Mouse (Mus musculus): ENCODE data around the gene Eef1g.
A peak's percentile ranks its signal among the peaks of the same experiment; 100 is the strongest.
"Not testable (repeated sequence)": the region's sequence is repeated elsewhere in the genome, so short reads cannot be mapped to it uniquely, and the experiment has no call there.

The Eef1g gene

DNA sequence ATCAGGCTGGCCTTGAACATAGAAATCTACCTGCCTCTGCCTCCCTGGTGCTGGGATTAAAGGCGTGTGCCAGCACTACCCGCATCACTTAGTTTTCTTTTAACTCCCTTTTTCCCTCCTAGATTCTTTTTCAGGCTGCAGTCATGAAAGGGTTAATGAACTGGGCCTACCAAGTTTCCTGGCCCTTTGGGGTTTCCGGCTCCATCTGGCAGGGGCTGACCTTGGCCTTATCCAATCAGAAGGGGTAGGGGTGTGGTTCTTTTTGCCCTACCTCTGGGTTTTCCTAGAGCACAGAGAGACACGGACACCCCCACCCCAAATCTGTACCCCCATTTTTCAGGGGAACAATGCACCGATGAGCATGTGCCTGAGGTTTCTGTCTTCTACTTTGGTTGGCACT, 22.1 kb upstream of the Eef1g start:
- DNase-seq (ENCODE audit: low spot score in 2 of 2): peak; percentile 48 to 83

DNA sequence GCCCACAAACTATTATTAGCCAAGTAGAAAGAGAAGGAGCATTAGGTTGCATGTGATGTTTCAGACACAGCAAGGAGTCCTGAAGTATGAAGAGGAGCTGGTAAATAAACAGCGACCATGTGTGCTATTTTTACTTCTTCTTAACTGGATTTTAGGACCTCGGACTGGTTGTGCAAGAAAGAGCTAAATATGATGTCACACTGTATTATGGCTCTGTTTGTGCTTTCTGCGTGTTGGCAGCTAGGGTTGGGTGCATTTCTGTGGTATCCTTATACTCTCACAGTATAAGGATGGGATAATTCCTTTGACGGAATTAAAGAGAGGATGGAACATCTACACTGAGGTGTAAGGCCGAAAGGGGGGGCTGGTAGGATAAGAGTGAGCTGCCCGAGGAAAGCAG, 21.6 kb upstream of the Eef1g start:
- no peak for DNase-seq (ENCODE audit: low spot score in 2 of 2)

DNA sequence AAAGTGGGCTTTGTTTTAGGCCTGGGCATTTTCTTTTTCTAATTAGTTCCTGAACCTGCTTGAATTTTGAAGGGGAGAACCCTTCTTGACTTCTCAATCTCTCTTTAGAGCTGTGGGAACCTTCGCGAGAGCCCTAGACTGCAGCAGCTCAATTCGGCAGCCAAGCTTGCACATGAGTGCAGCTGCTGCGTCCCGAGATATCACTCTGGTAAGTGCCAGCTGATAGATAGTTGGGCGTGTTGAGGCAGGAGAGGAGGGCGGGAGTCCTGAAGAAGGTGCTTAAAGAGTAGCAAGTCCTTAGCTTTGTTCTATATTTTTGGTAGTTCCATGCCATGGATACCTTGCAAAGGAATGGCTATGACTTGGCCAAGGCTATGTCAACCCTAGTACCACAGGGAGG, 19.9 kb upstream of the Eef1g start:
- no peak for DNase-seq (ENCODE audit: low spot score in 2 of 2)

DNA sequence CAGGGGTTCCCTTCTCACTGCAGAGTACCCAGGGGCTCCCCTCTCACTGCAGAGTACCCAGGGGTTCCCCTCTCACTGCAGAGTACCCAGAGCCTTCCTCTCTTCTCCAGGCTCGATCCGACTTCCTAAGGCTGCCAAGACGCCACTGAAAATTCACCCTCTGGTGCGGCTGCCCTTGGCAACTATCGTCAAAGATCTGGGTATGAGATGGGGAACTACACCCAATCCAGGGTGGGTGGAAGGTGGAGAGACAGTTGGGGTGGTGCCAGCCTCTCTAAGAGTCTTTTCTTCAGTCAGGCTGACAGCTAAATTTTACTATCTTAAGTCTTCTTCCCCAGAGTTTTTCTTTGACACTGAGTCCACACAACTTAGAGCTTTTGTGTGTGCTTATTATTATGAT, 16.7 kb upstream of the Eef1g start:
- no peak for DNase-seq (ENCODE audit: low spot score in 2 of 2)

DNA sequence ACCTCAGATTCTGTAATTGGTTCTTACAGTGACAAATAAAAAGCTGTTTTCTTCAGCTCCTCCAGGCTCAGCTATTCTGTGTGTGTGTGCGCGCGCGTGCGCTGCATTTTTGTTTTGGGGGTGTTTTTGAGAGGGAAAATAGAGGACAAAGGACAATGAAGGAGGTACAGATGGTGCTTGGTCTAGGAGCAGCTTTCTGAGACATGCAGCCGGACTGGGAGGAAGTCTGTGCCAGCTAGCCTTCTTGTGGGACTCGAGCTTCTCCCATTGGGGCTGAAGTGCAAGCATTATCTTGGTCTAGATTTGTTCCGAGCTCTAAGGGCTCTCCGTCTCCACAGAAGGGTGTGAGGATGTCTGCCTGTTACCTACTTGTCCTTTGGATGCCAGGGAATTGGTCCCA, 14.6 kb upstream of the Eef1g start:
- DNase-seq (ENCODE audit: low spot score in 2 of 2): no peak

DNA sequence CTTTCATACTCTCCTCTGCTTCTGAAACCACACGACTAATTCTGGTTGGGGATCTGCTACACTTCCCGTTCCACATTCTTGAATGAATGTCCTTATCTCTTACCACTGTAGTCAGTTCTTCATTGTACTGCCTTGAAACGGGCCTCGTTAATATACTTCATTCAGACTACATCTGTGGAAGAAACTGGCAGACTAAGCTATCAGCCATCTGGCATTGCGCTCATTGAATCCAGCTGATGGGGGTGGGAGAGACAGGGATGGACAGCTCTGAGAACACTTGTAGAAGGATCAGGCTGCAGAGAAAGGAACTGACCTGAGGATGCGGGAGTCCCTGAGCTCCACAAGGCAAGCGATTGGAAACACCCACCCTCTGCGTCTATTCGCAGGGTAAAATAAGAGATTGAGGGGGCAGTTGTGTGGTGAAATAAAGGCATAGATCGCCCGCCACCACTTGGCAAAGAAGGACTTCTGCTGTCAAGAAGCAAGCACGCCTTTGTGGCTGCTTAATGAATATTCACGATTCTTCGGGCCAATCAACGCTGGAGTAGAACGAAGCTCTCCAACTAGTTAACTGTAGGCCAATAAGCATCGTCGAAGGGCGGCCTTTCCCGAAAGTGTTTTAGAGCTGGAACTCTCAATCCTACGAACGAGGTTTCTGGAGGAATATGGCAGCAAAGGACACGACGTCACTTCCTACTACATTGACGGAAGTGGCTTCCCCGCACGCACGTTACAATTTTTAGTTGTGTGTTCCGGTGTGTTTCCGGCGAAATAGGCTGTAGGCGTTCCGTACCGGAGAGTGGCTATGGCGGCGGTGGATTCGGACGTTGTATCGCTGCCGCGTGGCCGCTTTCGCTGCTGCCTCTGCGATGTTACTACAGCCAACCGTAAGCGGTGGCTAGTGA, 13.5 kb upstream of the Eef1g start, which contains the start of gene Tut1:
Gene Tut1 (plus strand): TSS at position 713 of the 905 bp plus-strand sequence.
- peak; percentile 87 to 88 for DNase-seq (ENCODE audit: low spot score in 2 of 2)

DNA sequence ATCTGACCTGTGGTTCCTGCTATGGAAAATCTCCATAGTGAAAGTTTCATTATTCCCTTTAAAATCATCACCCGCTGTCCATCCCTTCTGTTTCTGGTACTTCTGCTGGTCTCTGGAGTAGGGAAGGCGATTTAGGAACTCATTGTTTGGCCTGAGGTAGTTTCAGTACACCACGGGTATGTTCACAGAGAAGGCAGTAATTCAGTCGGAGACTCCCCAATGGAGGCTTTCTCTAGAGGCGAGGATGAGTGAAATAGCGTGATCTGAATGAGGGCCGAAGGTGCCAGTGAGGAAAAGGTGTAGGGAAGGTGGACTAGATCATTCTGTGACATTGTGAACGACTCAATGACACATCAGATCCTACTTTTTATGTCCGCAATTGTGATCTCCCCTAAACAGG, 12.7 kb upstream of the Eef1g start:
- no peak for DNase-seq (ENCODE audit: low spot score in 2 of 2)

DNA sequence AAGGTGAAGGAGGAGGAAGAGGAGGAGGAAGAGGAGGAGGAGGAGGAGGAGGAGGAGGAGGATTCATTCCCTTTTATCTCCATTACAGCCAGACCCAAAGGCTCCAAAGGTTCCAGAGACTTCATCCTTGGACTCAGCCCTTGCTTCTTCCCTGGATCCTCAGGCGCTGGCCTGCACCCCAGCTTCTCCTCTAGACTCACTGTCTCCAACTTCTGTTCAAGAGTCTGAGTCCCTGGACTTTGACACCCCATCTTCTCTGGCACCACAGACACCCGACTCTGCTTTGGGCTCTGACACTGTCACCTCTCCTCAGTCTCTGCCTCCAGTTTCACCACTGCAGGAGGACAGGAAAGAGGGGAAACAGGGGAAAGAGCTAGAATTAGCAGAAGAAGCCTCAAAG, 4.6 kb upstream of the Eef1g start:
- DNase-seq (ENCODE audit: low spot score in 2 of 2): no peak

DNA sequence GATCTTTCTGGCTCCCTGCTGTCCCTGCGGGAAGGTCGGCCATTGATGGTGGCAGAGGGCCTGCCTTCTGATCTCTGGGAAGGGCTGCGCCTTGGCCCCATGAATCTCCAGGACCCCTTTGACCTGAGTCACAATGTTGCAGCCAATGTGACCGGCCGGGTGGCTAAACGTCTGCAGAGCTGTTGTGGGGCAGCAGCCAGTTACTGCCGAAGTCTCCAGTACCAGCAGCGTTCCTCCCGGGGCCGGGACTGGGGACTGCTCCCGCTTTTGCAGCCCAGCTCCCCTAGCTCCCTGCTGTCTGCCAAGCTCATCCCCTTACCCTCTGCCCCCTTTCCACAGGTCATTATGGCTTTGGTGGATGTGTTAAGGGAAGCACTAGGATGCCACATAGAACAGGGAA, 1.8 kb upstream of the Eef1g start:
- peak in 1 of 2 experiments; percentile 5 for DNase-seq (ENCODE audit: low spot score in 2 of 2)

DNA sequence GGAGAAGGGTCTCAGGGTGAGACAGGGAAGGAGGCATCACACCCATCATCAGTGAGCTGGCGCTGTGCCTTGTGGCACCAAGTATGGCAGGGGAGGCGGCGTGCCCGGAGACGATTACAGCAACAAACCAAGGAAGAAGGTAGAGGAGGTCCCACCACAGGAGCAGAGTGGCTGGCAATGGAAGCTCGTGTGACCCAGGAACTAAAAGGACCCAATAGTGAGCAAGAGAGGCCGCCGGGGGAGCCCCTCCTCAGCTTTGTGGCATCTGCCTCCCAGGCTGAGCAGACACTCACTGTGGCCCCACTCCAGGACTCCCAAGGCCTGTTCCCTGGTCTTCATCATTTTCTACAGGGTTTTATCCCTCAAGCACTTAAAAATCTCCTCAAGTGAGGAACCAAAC, 1.1 kb upstream of the Eef1g start:
- peak in 1 of 2 experiments; percentile 10 for DNase-seq (ENCODE audit: low spot score in 2 of 2)

DNA sequence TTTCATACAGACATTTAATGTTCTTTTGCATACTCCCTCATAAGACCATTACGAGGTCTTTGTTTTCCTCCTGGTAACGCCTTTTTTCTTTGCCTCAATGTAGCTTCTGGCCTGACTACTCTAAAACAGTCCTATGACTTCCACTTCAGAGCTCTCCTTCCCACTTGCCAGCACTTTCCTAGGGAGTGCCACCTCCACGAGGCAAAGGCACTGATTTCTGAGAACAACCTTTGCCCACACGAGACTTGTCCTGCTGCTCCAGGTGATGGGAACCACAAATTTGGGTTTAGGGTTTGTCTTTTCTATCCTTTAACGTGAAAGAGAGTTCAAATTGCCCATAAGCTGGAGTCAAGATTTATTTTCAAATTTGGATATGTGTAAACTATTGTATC, 647 bp upstream of the Eef1g start:
- DNase-seq (ENCODE audit: low spot score in 2 of 2): no peak

DNA sequence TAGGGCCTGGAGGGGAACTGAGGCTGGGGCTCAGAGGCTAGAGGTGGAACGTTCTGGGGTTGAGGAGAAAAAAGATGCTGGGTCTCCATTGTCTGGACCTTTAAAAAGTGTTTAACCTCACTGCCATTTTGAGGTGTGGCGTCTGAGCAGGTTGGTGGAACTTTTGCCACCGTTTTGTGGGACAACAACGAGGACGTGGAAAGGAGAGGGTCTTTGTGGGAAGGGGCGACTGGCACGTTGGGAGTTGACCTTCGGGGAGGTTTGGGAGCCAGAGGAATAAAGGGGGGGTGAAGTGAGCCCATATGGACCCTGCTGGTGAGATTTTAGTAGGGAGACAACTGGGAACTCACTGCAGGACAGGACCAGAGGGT, 517 bp downstream of the Eef1g start:
- no peak for DNase-seq (ENCODE audit: low spot score in 2 of 2)

DNA sequence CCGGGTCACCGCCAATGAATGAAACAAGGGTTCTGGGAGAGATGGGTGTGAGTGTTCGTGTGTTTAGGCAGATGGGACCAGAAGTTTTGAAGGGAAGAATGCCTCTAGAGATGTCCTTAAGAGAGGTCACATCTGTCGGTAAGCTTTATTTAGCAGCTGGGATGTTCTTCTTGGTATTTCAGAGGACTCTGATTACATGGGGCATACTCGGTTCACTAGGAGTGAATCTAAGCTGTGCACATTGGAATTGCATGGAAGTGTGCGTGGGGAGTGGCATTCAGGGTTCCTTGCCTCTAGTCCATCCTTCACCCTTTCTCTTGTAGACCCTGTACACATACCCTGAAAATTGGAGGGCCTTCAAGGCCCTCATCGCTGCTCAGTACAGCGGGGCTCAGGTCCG, 1.1 kb downstream of the Eef1g start:
- DNase-seq (ENCODE audit: low spot score in 2 of 2): peak in 1 of 2 experiments; percentile 5

DNA sequence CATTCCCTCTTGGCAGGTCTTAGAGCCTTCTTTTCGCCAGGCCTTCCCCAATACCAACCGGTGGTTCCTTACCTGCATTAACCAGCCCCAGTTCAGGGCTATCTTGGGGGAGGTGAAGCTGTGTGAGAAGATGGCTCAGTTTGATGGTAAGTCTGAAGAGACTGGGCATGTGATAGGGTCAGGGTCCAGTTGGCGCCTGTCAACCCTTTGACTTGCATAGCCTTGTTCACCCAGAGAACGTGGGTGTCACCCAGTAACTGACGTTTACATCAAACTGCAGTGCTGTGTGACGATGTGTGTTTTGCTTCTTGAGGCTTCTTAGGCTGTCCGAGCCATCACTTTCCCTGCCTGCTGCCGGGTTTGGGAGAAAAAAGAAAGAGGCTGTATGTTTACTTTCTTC, 5.7 kb downstream of the Eef1g start:
- DNase-seq (ENCODE audit: low spot score in 2 of 2): not testable (repeated sequence)

DNA sequence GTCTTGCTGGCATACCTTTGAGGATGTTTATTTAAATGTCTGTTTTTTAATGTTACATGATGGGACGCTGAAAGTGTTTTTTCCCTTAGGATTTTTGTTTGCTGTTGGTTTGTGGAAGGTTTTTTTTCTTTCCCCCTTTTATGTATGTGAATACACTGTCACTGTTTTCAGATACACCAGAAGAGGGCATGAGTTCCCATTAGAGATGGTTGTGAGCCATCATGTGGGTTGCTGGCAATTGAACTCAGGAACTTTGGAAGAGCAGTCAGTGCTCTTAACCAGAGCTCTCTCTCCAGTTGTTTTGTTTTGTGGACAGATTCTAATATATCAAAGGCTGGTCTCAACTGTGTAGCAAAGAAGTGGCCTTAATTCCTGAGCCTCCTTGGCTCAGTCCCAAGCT, 7.8 kb downstream of the Eef1g start:
- DNase-seq (ENCODE audit: low spot score in 2 of 2): no peak

DNA sequence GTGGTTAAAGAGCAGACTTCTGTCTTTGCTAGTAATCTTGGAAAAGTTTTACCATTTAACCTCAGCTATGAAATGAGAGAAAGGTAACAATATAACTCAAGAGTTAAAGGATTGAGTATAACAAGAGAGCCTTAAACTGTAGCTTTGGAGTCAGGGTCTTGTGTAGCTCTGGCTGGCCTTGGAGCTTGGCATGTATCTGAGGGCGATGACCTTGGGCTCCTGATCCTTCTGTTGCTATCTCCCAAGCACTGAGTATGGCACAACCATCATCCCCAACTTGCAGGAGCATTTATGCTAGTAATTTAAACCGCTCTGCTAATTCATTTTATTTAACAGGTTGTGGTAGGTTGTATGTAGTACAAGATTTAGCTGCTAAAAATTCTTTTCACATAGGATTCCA, 8.7 kb downstream of the Eef1g start:
- DNase-seq (ENCODE audit: low spot score in 2 of 2): no peak

DNA sequence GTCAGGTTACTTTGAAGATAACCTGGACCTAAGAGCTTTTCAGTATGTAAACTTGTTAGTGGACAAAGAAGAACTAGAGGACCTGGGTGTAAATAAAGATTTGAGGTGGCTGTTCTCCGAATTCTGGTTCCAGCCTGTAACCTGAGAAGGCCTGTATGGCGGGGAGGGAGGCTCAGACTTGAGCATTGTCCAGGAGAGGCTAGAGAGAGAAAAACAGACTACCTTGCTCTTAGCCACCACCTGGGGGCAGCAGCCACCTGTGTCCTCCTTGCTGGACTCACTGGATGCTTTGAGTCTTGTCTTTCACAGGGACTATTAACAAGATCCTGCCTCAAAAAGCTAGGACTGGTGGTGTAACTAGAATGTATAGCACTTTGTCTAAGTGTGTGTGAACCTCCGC, 9.7 kb downstream of the Eef1g start:
- DNase-seq (ENCODE audit: low spot score in 2 of 2): peak; percentile 22 to 63

DNA sequence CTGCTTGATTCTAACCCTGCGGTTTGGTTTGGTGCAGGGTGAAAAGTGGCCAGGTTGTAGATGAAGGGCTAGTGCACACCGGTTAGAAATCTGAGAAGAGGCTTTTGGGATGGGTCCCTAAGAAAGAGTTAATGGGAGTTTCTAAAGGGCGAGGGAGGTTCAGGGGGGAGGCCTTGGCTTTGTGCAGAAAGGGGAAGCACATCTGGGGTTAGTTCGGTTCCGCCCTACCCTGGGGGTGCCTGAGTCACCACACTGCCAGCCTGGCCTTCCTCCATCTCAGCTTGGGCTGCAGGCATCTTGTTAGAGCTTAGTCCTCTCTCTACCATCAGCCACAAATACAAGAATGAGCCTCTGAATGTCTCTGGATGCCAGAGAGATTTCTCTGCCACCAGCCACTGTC, 13.9 kb downstream of the Eef1g start:
- peak in 1 of 2 experiments; percentile 53 for DNase-seq (ENCODE audit: low spot score in 2 of 2)

DNA sequence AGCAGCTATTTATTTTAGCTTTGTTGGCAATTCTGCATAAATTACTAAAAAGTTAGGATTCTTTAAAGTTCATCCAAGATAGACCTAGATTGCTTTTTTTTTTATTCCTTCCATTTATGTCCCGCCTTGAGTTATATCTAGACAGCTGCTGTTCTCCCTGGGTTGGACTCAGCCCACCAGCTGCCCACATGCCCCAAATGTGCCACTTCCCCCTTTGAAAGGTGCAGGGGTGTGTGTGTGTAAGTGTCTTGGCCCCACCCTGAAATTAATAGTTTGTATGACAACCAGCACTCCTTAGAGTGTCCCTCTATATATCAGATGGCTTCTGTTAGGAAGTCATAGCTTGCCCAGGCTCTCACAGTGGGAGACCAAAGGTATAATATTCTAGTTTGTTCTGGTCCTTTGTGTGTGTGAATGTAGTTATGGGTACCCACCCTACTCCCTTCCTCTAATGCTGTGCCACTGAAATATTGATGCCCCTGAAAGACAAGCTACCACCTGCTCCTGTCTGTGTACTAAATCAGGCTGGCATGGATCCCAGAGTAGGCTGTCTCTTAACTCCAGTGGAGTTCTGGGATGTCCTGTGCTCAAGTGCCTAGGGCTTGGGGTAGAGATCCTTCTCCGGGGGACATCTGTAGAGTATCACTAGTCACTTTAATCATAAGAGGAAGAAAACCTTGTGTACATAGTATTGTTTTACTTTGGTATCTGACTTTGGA, 14.8 kb downstream of the Eef1g start:
- no peak for DNase-seq (ENCODE audit: low spot score in 2 of 2)

DNA sequence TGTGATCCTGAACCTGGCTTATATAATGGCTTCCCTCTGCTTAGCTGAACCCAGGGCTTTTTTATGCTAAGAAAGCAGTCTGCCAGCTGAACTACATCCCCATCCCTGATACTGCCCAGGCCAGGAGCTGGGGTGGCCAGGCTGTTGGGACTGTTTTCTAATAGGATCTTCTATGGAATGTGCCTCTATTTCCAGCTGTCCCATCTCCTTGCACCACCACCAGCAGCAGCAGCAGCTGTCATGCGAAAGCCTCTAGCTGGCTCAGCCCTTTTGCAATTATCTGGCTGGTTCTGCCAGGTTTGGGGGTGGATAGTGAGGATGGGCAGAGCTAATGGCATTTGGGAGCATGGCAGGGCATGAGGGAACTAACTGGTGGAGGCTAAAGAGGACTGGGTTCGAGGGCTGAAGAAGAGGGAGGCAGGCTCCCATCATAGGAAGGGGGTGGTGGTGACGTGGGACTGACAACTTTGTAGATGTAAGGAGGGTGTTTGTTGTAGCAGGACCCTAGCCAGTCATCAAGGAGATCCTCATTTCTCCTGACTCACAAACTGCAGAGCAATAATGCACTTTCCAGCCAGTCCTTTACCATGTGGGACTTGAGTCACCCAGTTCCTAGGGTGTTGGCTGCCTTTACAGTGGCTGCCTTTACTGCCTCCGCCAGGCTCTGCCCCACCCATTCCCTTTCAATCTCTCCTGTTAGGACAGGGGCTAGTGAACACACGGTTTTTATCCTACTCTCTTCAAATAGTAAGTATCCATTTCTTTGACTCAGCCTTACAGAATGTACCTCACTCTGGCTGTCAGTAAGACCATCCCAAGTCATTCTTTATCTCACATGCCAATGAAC, 15.7 kb downstream of the Eef1g start:
- DNase-seq (ENCODE audit: low spot score in 2 of 2): no peak

DNA sequence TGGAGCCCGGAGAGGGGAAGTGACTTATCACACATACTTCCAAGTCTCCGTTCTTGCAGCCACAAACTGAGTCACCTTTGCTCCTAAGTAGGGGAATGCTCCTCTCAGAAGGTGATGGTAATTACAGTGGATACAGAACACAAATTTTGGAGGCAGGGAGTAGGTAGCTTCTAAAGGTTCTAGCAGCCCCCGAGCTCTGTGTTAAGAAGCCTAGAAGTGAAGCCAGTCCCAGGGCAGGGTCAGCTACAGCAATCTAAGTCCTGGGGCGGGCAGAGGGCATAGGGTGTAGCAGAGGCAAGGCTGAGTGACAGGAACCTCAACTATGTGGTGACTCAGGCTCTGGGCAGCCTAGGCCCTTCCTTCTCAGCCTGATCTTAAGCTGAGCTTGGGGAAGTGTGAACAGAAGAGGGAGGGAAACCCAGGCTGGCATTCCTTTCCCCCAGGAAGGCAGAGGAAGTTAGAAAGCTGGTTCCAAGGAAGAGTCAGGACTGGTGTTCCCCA, 16.4 kb downstream of the Eef1g start:
- DNase-seq (ENCODE audit: low spot score in 2 of 2): no peak

DNA sequence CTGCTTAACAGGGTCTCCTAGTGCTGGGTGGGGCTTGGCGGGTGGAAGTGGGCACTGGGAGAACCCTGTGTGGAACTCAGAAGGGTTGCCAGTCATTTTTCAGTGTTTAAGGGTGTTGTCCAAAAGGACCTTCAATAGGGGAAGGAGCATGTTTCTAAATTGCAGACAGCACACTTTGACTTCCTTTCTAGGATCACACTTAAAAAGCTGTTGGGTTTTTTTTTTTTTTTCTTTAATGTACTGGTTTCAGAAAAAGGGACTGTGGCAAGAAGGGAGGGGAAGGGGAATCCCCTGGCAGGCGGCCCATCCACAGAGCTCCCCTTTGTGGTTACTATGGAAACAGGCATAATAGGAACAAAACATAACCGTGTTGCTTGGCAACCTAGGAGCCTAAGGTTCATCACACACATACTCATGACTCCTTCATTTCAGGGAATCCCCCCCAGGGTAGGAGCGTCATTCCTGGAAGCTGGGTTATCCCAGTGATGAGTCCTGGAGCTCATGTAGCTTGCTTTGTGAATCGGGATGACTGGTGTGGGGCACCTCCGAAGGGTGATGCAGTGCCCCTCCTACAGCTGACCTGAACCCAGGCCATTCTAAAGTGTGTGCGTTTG, 17.5 kb downstream of the Eef1g start:
- peak in 1 of 2 experiments; percentile 70 for DNase-seq (ENCODE audit: low spot score in 2 of 2)

Measured in spleen, postnatal 10 days (tissue).